Mouse (Mus musculus) kidney, postnatal 0 days (tissue): ENCODE measurements around the gene Fgfr2. TPM values are rescaled to one million over a fixed set of nuclear protein-coding genes. Genes with fewer than 3 reads are reported as not detected.
"Not testable (repeated sequence)": the region's sequence is repeated elsewhere in the genome, so short reads cannot be mapped to it uniquely, and the experiment has no call there.

Experiments
- ATAC-seq: fragments of 200-750 bp; cut with Nextera tagmentation; replicated peaks from 2 replicates; pipeline ENCODE4 v1.8.0; 2017; ENCODE audit warnings: low read depth, moderate number of reproducible peaks, moderate TSS enrichment, moderate library complexity; ENCODE audit not compliant: low FRiP score
- DNase-seq: peaks from one replicate; pipeline ENCODE4 v3.0.0-alpha.2; 2016; ENCODE audit warnings: low spot score
- H3K27ac ChIP-seq: fragments of 300-500 bp; sonication (generic); 2 replicates; pipeline ENCODE4 v1.5.1; 2014; ENCODE audit warnings: mild to moderate bottlenecking
- H3K27me3 ChIP-seq: fragments of 300-500 bp; sonication (generic); 2 replicates; pipeline ENCODE4 v1.6.1; 2014; ENCODE audit warnings: low read length, mixed read lengths; ENCODE audit not compliant: insufficient read depth
- H3K36me3 ChIP-seq: fragments of 300-500 bp; sonication (generic); 2 replicates; pipeline ENCODE4 v1.6.1; 2014; ENCODE audit warnings: low read length, mixed read lengths; ENCODE audit not compliant: insufficient read depth
- H3K4me1 ChIP-seq: fragments of 300-500 bp; sonication (generic); replicated peaks from 2 replicates; pipeline ENCODE4 v1.6.1; 2014; ENCODE audit warnings: antibody characterized with exemption, low read length, mixed read lengths; ENCODE audit not compliant: insufficient read depth
- H3K4me2 ChIP-seq: fragments of 300-500 bp; sonication (generic); 2 replicates; pipeline ENCODE4 v1.6.1; 2014; ENCODE audit warnings: mild to moderate bottlenecking, low read length, moderate library complexity, mixed read lengths
- H3K4me3 ChIP-seq: fragments of 300-500 bp; sonication (generic); replicated peaks from 2 replicates; pipeline ENCODE4 v1.5.1; 2014; ENCODE audit warnings: low read depth, low read length
- H3K9ac ChIP-seq: fragments of 300-500 bp; sonication (generic); 2 replicates; pipeline ENCODE4 v1.6.1; 2014; ENCODE audit warnings: low read depth, low read length
- H3K9me3 ChIP-seq: fragments of 300-500 bp; sonication (generic); replicated peaks from 2 replicates; pipeline ENCODE4 v1.6.1; 2016; ENCODE audit warnings: low read length, inconsistent platforms, mixed read lengths
- CTCF ChIP-seq: IDR thresholded peaks from 2 replicates; pipeline ENCODE4 v1.5.1; 2016; ENCODE audit warnings: antibody characterized with exemption, low read depth, mild to moderate bottlenecking, moderate library complexity
- WGBS: fragments of 180-500 bp; shearing (Covaris S2); extraction: QIAGEN DNeasy Blood & Tissue Kit; methylation state at CpG from one replicate; pipeline ENCODE4 v1.1.7; 2014; 5-methylcytosine and 5-hydroxymethylcytosine counted together
- polyA plus RNA-seq: library from polyadenylated mRNA; unstranded; fragments of >200 nt; fragmentation: Nextera tagmentation; extraction: Ambion mirVana; gene quantifications from 2 replicates; pipeline ENCODE4 v1.2.1, GENCODE M21; 2015

The Fgfr2 gene
- polyA plus RNA-seq, 1 experiment from 2014 or later = 79.8 TPM

DNA sequence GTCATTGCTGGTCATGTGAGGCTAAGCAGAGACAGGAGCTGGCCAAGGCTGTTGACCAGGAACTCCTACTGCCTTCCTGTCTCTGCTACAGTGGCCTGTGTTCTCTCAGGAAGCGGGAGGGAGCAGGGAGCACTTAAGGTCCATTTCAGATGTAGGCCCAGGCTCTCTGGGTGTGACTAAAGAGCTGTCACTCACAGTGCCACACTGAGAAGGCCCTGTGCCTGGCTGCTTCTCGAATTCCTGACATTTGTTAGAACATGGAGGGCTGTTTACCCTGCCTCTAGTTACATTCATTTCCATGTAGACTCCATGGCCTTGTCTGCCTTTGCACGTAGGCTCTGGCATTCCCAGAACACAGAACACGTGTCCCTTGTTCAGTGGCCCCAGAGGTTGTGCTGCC is 2452.8 kb downstream of the Fgfr2 start:
- Histone ChIP-seq H3K27ac (peak overlapping the region; percentile 57; the same call in 1 of the 2 replicates), H3K9ac (no peak overlapping the region), H3K4me2 (no peak overlapping the region), H3K27me3 (no peaks in the 10 kb centered on the region), H3K4me1 (peaks cover 14% of the 10 kb centered on the region), H3K9me3 (no peaks in the 10 kb centered on the region), H3K36me3 (0 out of 2 replicates have a peak, but pooled peaks cover 3% of the 10 kb centered on the region), H3K4me3 (no peak overlapping the region)
- DNase-seq = no peak
- WGBS = 62% methylated on average over 4 of the region's 4 CpGs
- no peak for ATAC-seq
- TF ChIP-seq CTCF = no peak

DNA sequence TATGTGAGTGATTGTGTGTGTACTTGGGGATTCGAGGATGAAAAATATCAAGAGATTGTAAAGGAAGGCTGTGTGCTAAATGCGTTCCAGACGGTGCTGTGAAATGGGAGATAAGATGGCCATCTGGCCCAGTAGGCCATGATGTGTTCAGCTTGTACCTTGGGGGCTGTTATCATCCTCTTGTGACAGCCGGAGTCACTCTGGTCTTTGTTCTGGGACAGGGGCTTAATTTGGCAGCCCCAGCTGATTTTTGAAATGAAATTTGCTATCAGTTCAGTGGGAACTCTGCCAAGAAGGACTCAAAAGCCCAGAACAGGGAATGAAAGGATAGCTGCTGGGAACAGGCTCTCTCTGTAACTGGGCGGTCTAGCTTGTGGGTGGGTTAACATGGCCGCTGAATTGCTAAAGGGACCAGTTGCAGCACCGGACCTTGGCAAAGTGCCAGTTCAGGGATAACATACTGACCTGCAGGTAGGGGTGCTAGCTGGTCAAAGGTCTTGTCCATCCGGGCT is 2453.7 kb downstream of the Fgfr2 start:
- no peaks in the 10 kb centered on the region for H3K27me3 ChIP-seq
- 0 out of 2 replicates have a peak, but pooled peaks cover 3% of the 10 kb centered on the region for H3K36me3 ChIP-seq
- H3K4me2 ChIP-seq = no peak overlapping the region
- no peak for TF ChIP-seq CTCF
- 55% methylated on average over 8 of the region's 8 CpGs for WGBS
- no peak for DNase-seq
- ATAC-seq = no peak
- H3K9me3 ChIP-seq = no peaks in the 10 kb centered on the region
- H3K9ac ChIP-seq = no peak overlapping the region
- peaks cover 14% of the 10 kb centered on the region for H3K4me1 ChIP-seq
- no peak overlapping the region for H3K4me3 ChIP-seq
- peak overlapping the region; percentile 76 for H3K27ac ChIP-seq

DNA sequence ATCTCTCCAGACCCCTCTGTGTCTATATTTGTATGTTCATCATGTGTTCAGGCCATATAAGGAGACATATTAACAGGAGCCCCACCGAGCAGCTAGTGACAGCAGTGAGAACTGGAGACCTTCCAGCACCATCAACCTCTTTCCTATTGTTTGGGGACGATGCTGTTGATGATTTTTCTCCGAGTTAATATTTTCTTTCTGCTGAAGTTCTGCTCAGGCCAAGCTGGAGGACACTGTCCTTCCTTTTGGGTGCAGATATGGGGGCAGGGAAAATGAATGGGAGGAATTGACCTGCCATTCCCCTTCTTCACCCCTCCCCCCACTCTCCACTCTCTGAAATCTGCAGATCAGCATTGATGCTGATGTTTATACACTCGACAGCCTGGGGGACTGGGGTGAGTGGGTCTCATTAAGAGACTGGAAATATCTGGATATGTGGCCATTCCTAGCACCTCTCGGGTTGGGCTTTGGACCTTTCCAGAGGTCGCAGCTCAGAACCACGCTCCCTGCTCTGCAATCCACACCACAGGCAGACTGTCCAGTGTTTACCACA is 2454.3 kb downstream of the Fgfr2 start:
- no peak for TF ChIP-seq CTCF
- 39% methylated on average over 7 of the region's 7 CpGs for WGBS
- Histone ChIP-seq H3K4me2 (no peak overlapping the region), H3K27me3 (no peaks in the 10 kb centered on the region), H3K27ac (peak overlapping the region; percentile 76), H3K4me3 (no peak overlapping the region), H3K9ac (no peak overlapping the region), H3K9me3 (no peaks in the 10 kb centered on the region), H3K36me3 (0 out of 2 replicates have a peak, but pooled peaks cover 3% of the 10 kb centered on the region), H3K4me1 (peaks cover 14% of the 10 kb centered on the region)
- peak; percentile 14 for DNase-seq
- ATAC-seq = peak; percentile 75

DNA sequence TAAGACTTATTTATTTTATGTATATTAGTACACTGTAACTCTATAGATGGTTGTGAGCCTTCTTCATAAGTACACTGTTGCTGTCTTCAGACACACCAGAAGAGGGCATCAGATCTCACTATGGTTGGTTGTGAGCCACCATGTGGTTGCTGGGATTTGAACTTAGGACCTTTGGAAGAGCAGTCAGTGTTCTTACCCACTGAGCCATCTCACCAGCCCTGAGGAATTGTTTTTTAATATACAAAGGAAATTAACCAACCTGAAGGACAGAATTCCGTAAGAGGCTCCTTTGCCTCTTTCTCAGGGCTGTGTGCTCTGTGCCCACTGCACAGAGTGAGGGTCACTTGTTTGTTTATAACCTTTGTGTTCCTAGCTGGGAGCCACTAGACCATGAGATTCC is 2455.1 kb downstream of the Fgfr2 start:
- TF ChIP-seq CTCF = peak; percentile 35
- H3K27me3 ChIP-seq, H3K9ac ChIP-seq, ATAC-seq, H3K4me3 ChIP-seq, H3K27ac ChIP-seq, DNase-seq, H3K9me3 ChIP-seq, H3K4me2 ChIP-seq, H3K36me3 ChIP-seq: not testable (repeated sequence)
- H3K4me1 ChIP-seq = peaks cover 14% of the 10 kb centered on the region
- WGBS = 76% methylated on average over 1 of the region's 1 CpGs

DNA sequence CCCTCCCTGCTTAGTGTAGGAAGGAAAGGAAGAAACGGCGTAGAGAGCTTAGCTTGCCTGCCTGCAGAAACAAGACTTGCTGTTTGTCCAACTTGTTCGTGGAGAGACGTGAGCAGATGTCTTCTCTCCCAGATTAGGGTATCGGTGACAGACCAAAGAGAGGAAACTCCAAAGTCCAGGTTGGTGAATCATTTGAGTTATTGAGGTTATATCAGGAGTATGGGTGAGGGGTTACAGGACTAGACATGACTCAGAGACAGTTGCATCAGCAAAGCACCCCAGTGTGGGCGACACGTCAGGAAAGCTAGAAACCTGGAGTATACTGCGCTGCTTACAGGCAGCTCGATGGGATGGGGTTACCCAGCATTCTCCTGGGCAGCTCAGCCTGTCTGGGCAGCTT is 2457.8 kb downstream of the Fgfr2 start:
- no peak for DNase-seq
- TF ChIP-seq CTCF = no peak
- WGBS = 96% methylated on average over 9 of the region's 9 CpGs
- Histone ChIP-seq H3K27ac (no peak overlapping the region), H3K9me3 (no peaks in the 10 kb centered on the region), H3K36me3 (0 out of 2 replicates have a peak, but pooled peaks cover 3% of the 10 kb centered on the region), H3K4me3 (no peak overlapping the region), H3K4me2 (no peak overlapping the region), H3K4me1 (peaks cover 12% of the 10 kb centered on the region), H3K9ac (no peak overlapping the region), H3K27me3 (no peaks in the 10 kb centered on the region)
- no peak for ATAC-seq

DNA sequence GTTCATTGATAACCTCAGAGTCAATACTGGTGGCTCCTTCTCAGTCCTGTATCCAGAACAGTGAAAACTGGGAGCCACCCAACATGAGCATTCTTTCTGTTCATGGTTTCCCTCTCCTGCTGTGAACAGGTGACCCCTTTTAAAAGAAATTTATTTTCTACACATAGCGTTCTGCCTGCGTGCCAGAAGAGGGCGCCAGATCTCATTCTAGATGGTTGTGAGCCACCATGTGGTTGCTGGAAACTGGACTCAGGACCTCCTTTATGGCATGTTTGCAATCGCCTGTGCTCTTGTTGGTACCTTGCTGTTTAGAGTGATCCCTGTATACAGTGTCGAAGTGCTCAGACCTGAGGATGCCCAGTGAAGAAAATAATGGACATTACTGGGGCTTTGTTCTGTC is 2458.5 kb downstream of the Fgfr2 start:
- whole genome bisulfite sequencing = 89% methylated on average over 5 of the region's 5 CpGs
- Histone ChIP-seq H3K4me3 (no peak overlapping the region), H3K9me3 (no peaks in the 10 kb centered on the region), H3K4me1 (peaks cover 5% of the 10 kb centered on the region), H3K27me3 (no peaks in the 10 kb centered on the region), H3K27ac (no peak overlapping the region), H3K36me3 (0 out of 2 replicates have a peak, but pooled peaks cover 3% of the 10 kb centered on the region), H3K9ac (no peak overlapping the region), H3K4me2 (no peak overlapping the region)
- TF ChIP-seq CTCF = peak; percentile 36; the same call in 1 of the 2 replicates
- ATAC-seq (no peak), DNase-seq (no peak)
